Mouse (Mus musculus) cortical plate, adult 2 months (tissue): Measurements from ENCODE around the gene Cd68.

ENCODE experiments used
- CTCF ChIP-seq: fragments of 200-500 bp; IDR thresholded peaks from 2 replicates; pipeline ENCODE4 v1.5.1; 2011; ENCODE audit warnings: mild to moderate bottlenecking, control low read depth, low read length; ENCODE audit not compliant: insufficient read depth; ENCODE audit errors: extremely low read depth
- POLR2A ChIP-seq: fragments of 200-500 bp; IDR thresholded peaks from 2 replicates; pipeline ENCODE4 v1.6.1; 2011; ENCODE audit warnings: mild to moderate bottlenecking, low read length, control low read depth; ENCODE audit not compliant: insufficient read depth; ENCODE audit errors: extremely low read depth

DNA sequence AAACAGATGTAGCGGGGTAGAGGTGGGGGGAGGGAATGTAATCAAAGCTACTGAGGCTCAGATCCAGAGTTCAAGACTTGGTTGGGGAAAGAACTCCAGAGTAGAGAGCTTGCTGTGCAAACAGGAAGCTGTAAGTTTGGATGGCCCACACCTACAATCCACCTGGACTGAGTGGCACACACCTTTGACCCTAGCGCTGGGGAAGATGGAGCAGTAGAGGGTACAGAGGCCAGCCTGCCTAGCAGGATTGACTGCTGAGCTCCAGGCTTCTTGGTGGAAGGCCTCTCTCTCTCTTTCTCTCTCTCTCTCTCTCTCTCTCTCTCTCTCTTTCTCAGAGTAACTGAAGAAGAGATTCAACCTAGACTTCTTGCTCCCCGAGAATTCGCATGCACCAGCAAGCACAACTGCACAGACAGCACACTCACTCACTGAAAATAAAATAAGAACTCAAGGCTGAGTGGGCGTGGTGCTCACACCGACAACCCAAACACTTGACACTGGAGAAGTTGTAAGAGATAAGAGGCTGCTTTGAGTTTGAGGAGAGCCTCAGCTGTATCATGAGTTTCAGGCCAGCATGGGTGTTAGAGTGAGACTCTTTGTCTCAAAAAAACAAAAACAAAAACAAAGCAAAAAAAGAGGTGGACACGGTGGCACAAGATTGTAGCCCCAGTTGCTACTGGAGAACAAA is 45.4 kb downstream of the Cd68 start:
- no peak for TF ChIP-seq CTCF
- no peak for TF ChIP-seq POLR2A
